Mouse (Mus musculus): ENCODE measurements around the gene Cxxc4. TPM values are rescaled to one million over a fixed set of nuclear protein-coding genes. Genes with fewer than 3 reads are reported as not detected.

Cxxc4 gene
- polyA plus RNA-seq, 1 experiment, result 0.12 TPM

DNA sequence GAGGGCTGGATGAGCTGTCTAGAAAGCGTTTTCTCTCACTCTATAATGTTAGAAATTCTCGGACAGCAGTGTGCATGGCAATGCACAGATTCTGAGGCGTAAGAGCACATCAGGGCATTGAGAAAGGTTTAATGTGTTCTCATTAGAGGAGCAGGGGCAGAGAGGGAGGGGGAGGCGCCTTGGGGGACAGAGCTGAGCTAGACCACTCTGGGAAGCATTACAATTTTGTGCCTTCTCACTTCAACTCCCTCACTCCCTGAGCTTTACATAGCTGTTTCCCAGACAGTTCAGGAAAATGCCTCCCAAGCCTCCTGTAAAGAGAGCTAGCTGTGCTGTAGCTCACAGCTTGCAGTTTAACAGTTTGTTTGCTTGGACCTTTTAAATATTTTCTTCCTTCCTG is 70.2 kb downstream of the Cxxc4 start:
- TF ChIP-seq FLI1 (IDR thresholded peaks at IDR 0.05; ENCODE audit: low read length) (no peak), GATA1 (IDR thresholded peaks at IDR 0.05; ENCODE audit: borderline replicate concordance, low read length) (no peak)
- Histone ChIP-seq H3K27me3 (replicated peaks) (no peaks in the 10 kb centered on the region), H3K4me3 (replicated peaks) (no peak overlapping the region)

DNA sequence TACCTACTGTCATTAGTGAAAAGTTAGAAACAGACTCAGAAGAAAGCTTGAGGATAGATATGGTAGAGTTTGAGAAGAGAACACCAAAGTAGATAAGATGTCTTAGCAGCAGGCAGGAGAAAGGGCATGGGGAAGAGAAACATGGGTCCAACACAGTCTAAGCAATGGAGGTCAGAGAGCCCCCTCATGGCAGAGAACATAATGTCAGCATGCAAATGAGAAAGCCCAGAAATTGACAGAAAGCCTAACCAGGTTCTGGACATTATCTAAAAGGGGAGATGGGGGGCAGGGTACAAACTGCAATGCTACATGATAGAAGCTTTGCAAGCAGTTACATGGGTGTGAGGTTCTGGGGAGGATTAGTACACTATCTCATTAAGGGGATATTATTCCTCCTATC is 71.5 kb downstream of the Cxxc4 start:
- Histone ChIP-seq H3K9me3 (no peaks in the 10 kb centered on the region), H3K36me3 (replicated peaks; ENCODE audit: low read length) (no peaks in the 10 kb centered on the region), H3K4me1 (no peaks in the 10 kb centered on the region), H3K4me3 (replicated peaks) (no peak overlapping the region), H3K27me3 (replicated peaks) (no peaks in the 10 kb centered on the region)
- no peak for TF ChIP-seq GATA1 (IDR thresholded peaks at IDR 0.05; ENCODE audit: borderline replicate concordance, low read length)
- TF ChIP-seq FLI1 (IDR thresholded peaks at IDR 0.05; ENCODE audit: low read length), result no peak

More for the DNA sequence above, 70.2 kb downstream of the Cxxc4 start:
- H3K36me3 ChIP-seq (replicated peaks; ENCODE audit: low read length), result no peaks in the 10 kb centered on the region
- H3K4me1 ChIP-seq, result no peaks in the 10 kb centered on the region
- no peaks in the 10 kb centered on the region for H3K9me3 ChIP-seq

Measured in megakaryocyte, embryonic 14.5 days (primary cell).